Mouse (Mus musculus) cerebellum, adult 11-12 months (tissue): ENCODE data around the gene Grem2.

ENCODE experiments used
- DNase-seq: peaks from one replicate; pipeline ENCODE4 v3.0.0; 2022

Grem2 gene

GRCm38 (mm10) chr1:174921298-174921955 lies at the start of gene Grem2:
TSS of gene Grem2 (minus strand) at chr1:174921819.
- DNase-seq, result no peak

GRCm38 (mm10) chr1:174959837-174960236 lies 38.2 kb upstream of the Grem2 start:
- no peak for DNase-seq

- no peak for DNase-seq
These were observed 9.5 kb upstream of the Grem2 start for GRCm38 (mm10) chr1:174931003-174931619.

DNA sequence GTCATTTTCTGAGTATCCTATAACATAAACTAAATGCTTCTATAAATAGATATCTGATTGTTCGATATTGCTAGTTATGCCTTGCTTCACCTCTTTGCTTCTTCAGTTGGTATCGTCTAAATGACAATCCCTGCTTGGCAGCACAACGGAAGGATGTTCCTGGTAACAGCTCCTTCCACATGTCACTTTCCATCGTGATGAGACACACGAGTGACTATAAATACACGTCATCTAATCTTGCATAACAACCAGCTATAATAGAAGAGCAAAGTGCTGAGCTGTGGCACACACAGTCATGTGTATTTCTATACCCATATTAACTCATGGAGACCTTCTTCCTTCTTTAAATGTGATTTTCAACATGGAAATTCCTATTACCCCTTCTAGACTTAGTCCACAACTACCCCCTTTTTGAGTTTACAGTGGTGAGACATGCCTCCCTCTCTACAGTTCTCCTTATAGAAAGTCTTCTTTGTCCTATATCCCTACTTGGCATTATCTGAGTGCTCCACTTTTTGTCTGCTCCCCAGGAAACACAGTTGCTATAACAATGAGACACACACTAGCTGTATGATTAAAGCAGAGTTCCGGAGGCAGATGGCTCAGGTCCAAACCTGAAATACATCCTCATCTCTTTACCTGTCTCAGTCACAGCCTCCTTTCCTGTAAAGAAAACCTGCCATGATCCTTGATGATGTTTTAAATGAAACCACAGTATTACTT lies 8.0 kb upstream of the Grem2 start:
- DNase-seq, result no peak

DNA sequence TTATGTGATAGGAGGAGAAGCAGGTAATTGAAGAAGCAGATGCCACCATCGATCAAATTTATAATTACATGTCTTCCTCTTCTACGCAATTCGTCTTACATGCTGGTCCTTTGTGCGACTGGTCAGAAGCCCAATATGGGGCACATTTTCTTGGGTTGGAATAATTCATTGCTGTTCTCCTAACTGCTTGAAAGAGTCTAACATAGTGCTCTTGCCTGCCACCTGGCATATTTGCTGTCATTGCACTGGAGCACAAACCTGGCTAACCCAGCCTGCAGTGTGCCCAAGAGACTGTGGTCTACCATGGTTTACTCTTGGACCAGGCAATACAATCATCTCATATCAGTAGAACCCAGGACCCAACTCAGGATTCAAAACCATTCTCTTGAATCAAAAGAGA lies 2.7 kb downstream of the Grem2 start:
- DNase-seq, result no peak

DNA sequence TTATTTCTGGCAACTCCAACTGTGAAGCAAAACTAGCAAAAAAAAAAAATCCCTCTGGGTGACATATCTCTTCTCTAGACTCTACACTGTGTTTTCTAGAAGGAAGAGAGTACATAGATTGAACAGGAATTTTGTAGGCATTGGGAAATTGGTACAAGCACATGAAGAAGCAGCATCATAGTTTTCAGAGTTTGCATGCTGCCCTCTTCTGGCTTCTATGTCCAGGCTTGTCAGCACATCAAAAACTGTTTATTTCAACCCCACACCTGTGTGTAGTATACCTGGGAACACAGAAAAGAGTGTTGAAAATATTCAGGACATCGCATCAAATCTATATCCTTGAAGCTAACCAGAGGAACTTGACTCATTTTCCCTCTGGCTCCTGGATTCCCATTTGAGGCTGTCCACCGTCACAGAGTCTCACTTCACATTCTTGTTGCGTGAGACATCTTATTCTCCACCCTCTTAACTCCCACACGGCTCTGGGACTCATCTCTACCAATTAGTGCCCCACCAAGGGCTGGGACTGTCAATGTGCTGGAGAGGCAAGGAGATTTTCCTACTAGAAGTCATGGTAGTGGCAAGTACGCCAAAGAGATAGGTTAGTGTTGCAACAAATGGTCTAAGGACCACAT lies 3.3 kb downstream of the Grem2 start:
- DNase-seq, result no peak

DNA sequence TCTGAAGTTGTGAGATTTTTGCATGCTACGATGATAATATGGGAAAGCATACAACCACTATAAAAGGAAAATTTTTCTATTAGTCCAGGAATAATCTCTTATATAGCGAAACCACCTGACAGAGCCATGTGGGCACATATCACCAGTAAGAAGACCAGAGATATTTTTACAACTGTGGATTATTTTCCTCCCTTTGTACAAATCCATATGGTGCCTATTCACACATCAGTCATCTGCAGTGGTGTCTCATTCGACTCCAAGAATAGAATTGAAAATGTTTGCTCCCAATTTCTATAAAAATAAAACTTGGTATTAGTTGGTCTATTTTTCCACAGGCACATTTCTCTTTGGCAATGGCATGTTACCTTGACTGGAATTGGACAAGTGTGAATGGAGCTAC lies 11.8 kb downstream of the Grem2 start:
- DNase-seq, result no peak

- no peak for DNase-seq
These were observed 13.4 kb downstream of the Grem2 start for GRCm38 (mm10) chr1:174908232-174908631.

GRCm38 (mm10) chr1:174907637-174908036 lies 14.0 kb downstream of the Grem2 start:
- no peak for DNase-seq

GRCm38 (mm10) chr1:174902755-174903154 lies 18.9 kb downstream of the Grem2 start:
- DNase-seq, result no peak

DNA sequence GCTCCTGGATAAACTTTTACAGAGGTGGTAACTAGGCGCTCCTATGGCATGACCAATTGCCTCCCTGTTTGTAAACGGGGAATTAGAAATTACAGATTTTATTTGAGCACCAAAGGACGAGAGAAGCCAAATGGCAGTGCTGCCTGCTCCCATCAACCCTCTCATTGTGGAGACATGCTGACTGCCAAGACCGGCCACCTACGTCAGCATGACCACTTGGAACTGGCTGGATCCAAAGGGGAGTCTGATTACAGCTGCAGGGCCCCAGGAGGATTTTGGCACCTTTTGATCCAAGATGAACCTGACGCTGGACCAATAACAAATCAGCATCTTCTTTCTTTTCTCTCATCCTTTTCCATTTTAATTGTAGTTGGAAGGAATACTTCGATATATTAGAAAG lies 29.1 kb downstream of the Grem2 start:
- DNase-seq, result no peak

GRCm38 (mm10) chr1:174888684-174889405 lies 32.8 kb downstream of the Grem2 start:
- DNase-seq, result no peak

DNA sequence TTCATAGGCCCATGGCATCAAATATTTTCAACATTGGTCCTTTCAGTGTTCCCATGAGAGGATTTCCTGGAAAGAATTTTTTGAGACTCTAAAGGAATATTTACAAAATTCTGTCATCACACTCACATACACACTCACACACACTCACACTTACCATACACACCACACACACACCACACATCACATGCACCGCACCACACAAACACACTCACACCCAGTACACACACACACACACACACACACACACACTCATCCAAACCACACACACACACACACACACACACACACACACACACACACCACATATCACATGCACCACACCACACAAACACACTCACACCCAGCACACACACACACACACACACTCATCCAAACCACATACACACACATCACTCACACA lies 33.5 kb downstream of the Grem2 start:
- DNase-seq, result no peak

DNA sequence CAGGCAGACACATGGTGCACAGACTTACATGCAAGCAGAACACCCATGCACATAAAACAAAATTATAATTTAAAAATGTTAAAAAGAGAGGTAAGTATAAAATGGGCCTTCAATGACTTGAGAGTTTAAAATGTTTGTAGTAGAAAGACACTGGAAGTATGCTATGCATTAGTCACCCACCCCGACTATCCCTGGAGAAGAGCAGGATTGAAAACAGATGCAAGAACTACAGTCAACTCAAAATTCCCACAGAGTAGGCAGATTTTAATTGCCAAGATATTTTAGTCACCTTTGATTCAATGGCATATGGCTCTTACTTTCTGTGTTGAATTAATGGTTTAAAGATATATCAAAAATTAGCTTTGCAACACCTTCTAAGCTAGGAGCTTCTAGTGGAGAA lies 39.1 kb downstream of the Grem2 start:
- no peak for DNase-seq

- DNase-seq, result no peak
These were observed 46.4 kb downstream of the Grem2 start for GRCm38 (mm10) chr1:174875173-174875572.

- no peak for DNase-seq
These were observed 61.1 kb downstream of the Grem2 start for GRCm38 (mm10) chr1:174860407-174861118.

- no peak for DNase-seq
These were observed 65.4 kb downstream of the Grem2 start for GRCm38 (mm10) chr1:174856188-174856587.

DNA sequence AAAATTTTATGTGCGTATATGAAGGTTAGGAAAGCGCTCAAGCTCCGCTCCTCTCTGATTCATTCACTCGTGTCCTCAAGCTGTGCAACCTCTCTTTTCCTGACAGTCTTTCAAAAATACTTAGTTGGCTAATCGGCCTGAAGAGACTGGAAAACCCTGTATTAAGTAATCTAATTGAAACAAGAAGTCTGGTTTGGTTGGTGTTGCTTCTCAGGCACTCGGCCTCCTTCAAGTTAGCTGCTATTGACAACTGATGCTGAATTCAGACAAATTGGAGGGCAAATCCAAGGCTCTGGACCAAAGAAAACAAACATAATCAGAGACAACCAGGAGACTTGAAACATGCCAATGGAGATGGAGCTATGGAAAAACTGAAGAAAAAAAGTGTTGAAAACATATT lies 76.8 kb downstream of the Grem2 start:
- DNase-seq, result no peak

- DNase-seq, result no peak
These were observed 84.8 kb downstream of the Grem2 start for GRCm38 (mm10) chr1:174836861-174837260.

- no peak for DNase-seq
These were observed 95.1 kb downstream of the Grem2 start for GRCm38 (mm10) chr1:174826562-174826961.

- DNase-seq, result no peak
These were observed 109.8 kb downstream of the Grem2 start for GRCm38 (mm10) chr1:174811846-174812245.

DNA sequence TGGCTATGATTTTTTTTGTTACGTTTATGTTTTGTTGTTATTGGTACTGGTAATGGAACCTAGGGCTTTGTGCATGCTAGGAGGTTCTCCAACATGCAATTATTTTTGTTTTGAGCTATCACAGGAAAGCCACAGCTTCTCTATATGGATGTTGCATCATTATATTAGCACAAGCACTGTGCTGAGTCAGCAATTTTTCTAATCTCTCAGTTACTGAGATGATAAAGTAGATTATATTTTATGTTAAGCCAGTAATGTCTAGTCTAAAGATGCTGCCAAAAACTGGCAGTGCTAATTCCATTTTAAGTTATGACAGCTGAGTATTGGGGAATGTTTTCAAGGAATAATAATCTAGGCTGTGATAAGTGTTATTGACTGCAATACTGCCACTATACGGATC lies 133.0 kb downstream of the Grem2 start:
- DNase-seq, result no peak
